Mouse (Mus musculus): ENCODE data around the gene Lnx2. TPM values are rescaled to one million over a fixed set of nuclear protein-coding genes. Genes with fewer than 3 reads are reported as not detected.

The Lnx2 gene
- polyA plus RNA-seq (2015; fragmentation: Nextera tagmentation; extraction: Ambion mirVana), result 9.3 and 10.8 TPM in 2 replicates

DNA sequence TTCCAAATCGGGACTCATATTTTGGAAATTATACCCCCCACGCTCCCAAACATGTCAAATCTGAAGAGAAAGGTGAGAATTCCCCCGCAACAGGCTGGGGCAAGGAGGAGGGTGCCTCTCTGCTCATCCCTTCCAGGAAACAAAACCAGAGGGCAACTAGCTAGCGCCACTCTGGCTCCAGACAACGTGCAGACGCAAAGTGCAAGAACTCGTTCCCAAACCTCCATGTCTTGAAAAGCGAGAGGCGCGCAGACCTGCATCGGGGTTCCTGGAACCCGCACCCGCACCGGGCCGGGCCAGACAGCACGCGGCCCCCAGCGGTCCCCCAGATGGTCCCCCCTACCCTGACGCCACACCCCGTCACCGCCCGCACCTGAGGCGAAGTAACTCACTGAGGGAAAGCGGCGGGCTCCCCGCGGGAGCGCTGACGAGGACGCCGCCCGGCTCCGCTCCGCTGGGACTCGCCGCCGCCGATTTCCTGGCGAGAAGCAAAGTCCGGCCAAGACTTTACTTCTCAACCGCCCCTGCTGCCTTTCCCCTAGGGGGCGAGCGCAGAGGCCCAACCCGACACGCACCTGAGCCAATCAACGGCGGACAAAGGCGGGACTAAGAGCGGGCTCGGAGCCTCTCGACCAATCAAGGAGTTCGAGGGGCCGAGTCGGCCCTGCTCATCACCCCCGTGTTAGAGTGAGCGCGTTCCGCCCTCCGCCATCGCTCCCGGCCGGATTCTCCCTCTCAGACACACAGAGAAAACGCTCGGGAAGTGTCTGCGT, at the start of gene Lnx2:
TSS of gene Lnx2 (minus strand) at position 561 of the 773 bp plus-strand sequence.
- Histone ChIP-seq H3K36me3 (ENCODE audit: control insufficient read depth, insufficient read depth, low read length) (no peaks in the 10 kb centered on the region), H3K4me2 (replicated peaks; ENCODE audit: low read depth) (peak within 1 kb of the TSS; percentile 90), H3K9me3 (ENCODE audit: control insufficient read depth, low read length) (no peaks in the 10 kb centered on the region), H3K27ac (replicated peaks) (peak within 1 kb of the TSS; percentile 95), H3K27me3 (ENCODE audit: control insufficient read depth, insufficient read depth, low read length) (no peaks in the 10 kb centered on the region), H3K4me3 (ENCODE audit: low read depth, low read length) (peak within 1 kb of the TSS; percentile 71), H3K9ac (ENCODE audit: low read length) (peak within 1 kb of the TSS; percentile 84), H3K4me1 (replicated peaks; ENCODE audit: control insufficient read depth, insufficient read depth) (peaks cover 10% of the 10 kb centered on the region)
- TF ChIP-seq CTCF (IDR thresholded peaks at IDR 0.05; ENCODE audit: low read depth) (peak; percentile 84), EP300 (optimal IDR thresholded peaks at IDR 0.05) (no peak)
- DNase-seq (ENCODE audit: low spot score) (peak; percentile 99), ATAC-seq (ENCODE audit: low FRiP score, low TSS enrichment) (peak; percentile 98)
- under 1% methylated on average over 64 of the region's 65 CpGs for WGBS

DNA sequence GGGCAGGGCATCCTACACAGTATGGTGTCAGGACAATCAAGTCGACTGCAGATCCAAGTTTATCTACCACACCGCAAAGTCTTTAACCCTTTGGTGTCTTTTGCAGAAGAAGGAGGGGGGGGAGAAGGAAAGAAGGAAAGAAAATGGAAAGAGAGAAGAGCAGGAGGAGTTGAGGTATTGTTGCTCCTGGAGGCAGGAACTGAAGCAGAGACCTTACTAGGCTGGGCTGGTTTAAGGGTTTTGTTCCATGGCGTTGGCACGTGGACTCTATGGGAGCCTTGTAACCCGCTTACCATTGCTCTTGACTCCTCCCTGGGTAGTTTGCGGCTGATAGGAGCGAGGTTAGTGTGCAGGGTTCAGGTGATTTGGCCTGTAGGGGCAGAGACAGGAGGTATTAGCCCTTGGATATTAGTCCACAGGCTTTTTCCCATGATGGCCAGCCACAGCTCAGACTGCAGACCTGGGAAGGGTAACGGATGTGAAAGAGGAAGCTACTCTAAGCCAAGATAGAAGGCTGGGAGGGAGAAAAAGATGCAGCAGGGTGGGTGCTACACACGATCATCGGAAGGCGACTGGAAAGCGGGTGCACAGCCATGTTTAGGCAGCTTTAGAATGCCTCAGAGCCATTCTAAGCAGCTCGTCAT, 49.3 kb upstream of the Lnx2 start:
- ATAC-seq (ENCODE audit: low FRiP score, low TSS enrichment) (no peak), DNase-seq (ENCODE audit: low spot score) (no peak)
- Histone ChIP-seq H3K27me3 (ENCODE audit: control insufficient read depth, insufficient read depth, low read length) (no peaks in the 10 kb centered on the region), H3K9me3 (ENCODE audit: control insufficient read depth, low read length) (no peaks in the 10 kb centered on the region), H3K27ac (replicated peaks) (no peak overlapping the region), H3K4me2 (replicated peaks; ENCODE audit: low read depth) (no peak overlapping the region), H3K9ac (ENCODE audit: low read length) (no peak overlapping the region), H3K4me3 (ENCODE audit: low read depth, low read length) (no peak overlapping the region), H3K36me3 (ENCODE audit: control insufficient read depth, insufficient read depth, low read length) (no peaks in the 10 kb centered on the region), H3K4me1 (replicated peaks; ENCODE audit: control insufficient read depth, insufficient read depth) (no peaks in the 10 kb centered on the region)
- TF ChIP-seq CTCF (IDR thresholded peaks at IDR 0.05; ENCODE audit: low read depth), result no peak
- no peak for TF ChIP-seq EP300 (optimal IDR thresholded peaks at IDR 0.05)
- WGBS, result 85% methylated on average over 13 of the region's 13 CpGs

DNA sequence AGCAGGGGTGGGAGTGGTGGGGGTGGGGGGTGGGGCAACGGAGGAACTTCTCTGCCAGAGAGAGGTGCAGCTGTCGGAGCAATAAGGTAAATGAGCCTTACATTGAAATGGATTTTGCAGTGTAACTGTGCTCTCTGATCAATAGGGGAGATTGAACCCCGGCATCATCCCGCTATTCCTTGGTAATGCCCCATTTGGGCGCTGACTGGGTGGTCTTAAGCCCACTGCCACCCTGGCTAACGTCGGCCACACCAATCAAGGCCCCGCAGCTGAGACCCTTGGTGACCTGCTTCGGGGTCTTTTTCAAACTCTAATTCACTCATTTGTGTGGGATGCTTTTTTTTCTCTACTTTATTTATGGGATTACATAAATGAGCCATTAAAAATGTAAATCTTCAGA, 48.4 kb upstream of the Lnx2 start:
- H3K9ac ChIP-seq (ENCODE audit: low read length), result no peak overlapping the region
- WGBS, result 61% methylated on average over 9 of the region's 9 CpGs
- no peaks in the 10 kb centered on the region for H3K4me1 ChIP-seq (replicated peaks; ENCODE audit: control insufficient read depth, insufficient read depth)
- H3K36me3 ChIP-seq (ENCODE audit: control insufficient read depth, insufficient read depth, low read length), result no peaks in the 10 kb centered on the region
- no peak for DNase-seq (ENCODE audit: low spot score)
- H3K9me3 ChIP-seq (ENCODE audit: control insufficient read depth, low read length), result no peaks in the 10 kb centered on the region
- ATAC-seq (ENCODE audit: low FRiP score, low TSS enrichment), result no peak
- no peak overlapping the region for H3K27ac ChIP-seq (replicated peaks)
- H3K4me2 ChIP-seq (replicated peaks; ENCODE audit: low read depth), result no peak overlapping the region
- no peak for TF ChIP-seq EP300 (optimal IDR thresholded peaks at IDR 0.05)
- no peak for TF ChIP-seq CTCF (IDR thresholded peaks at IDR 0.05; ENCODE audit: low read depth)
- H3K27me3 ChIP-seq (ENCODE audit: control insufficient read depth, insufficient read depth, low read length), result no peaks in the 10 kb centered on the region
- H3K4me3 ChIP-seq (ENCODE audit: low read depth, low read length), result no peak overlapping the region

DNA sequence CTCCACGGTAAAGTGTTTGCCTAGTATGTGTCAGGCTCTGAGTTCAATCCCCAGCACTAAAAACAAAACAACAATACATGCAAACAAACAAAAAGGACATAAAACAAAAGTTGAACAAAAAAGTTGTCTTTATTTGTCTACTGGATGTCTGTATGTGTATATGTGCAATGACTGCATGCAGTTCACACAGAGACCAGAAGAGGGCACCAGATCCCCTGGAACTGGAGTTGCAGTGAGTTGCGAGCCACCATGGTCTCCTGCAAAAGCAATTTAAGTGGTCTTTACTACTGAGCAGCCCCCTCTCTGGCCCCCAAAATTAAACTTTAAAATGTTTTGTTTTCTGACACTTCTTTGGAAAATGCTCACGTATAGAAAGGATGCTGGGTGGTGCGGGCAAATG, 44.8 kb upstream of the Lnx2 start:
- Histone ChIP-seq H3K36me3 (ENCODE audit: control insufficient read depth, insufficient read depth, low read length) (no peaks in the 10 kb centered on the region), H3K27ac (replicated peaks) (no peak overlapping the region), H3K4me3 (ENCODE audit: low read depth, low read length) (no peak overlapping the region), H3K9ac (ENCODE audit: low read length) (no peak overlapping the region), H3K4me1 (replicated peaks; ENCODE audit: control insufficient read depth, insufficient read depth) (no peaks in the 10 kb centered on the region), H3K4me2 (replicated peaks; ENCODE audit: low read depth) (no peak overlapping the region), H3K9me3 (ENCODE audit: control insufficient read depth, low read length) (no peaks in the 10 kb centered on the region), H3K27me3 (ENCODE audit: control insufficient read depth, insufficient read depth, low read length) (no peaks in the 10 kb centered on the region)
- ATAC-seq (ENCODE audit: low FRiP score, low TSS enrichment) (no peak), DNase-seq (ENCODE audit: low spot score) (no peak)
- WGBS, result 92% methylated on average over 4 of the region's 4 CpGs
- no peak for TF ChIP-seq EP300 (optimal IDR thresholded peaks at IDR 0.05)
- peak; percentile 52 for TF ChIP-seq CTCF (IDR thresholded peaks at IDR 0.05; ENCODE audit: low read depth)

DNA sequence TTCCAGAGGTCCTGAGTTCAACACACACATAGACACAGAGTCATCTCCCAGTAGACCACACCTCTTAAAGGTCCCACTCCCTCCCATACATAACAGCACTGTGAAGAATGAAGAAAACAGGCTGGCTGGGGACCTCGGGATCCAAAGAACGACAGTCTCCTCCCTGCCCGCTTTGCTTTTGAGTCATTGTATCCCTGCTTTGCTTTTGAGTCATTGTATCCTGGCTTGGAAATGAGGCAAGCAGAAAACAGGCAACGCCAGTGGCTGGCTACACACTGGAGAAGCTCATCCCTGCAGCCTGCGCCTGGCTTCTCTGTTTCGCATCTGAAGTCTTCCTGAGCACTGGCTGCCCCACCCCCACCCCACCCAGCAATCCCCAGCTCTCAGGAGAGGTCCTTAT, 40.6 kb upstream of the Lnx2 start:
- ATAC-seq (ENCODE audit: low FRiP score, low TSS enrichment), result no peak
- DNase-seq (ENCODE audit: low spot score), result no peak

DNA sequence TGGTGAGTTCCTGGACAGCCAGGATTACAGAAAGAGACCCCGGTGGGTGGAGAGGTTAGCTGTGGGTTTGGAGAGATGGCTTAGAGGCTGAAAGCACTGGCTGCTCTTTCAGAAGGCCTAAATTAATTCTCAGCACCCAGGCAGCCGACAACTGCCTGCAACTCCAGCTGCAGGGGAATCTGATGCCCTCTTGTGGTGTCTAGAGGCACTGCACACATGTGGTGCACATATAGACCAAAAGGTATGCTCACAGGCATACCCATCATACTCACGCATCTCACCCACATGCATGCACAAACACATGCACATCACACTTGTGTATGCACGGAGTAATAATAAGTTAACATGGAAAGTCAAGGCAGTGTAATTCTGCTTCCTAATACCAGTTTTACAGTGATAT, 39.2 kb upstream of the Lnx2 start:
- no peak for DNase-seq (ENCODE audit: low spot score)
- 95% methylated on average over 4 of the region's 4 CpGs for WGBS
- no peak overlapping the region for H3K4me2 ChIP-seq (replicated peaks; ENCODE audit: low read depth)
- H3K36me3 ChIP-seq (ENCODE audit: control insufficient read depth, insufficient read depth, low read length), result peaks cover 6% of the 10 kb centered on the region
- H3K27ac ChIP-seq (replicated peaks), result no peak overlapping the region
- TF ChIP-seq EP300 (optimal IDR thresholded peaks at IDR 0.05) (no peak), CTCF (IDR thresholded peaks at IDR 0.05; ENCODE audit: low read depth) (peak; percentile 44; the same call in 1 of the 2 replicates)
- ATAC-seq (ENCODE audit: low FRiP score, low TSS enrichment), result no peak
- H3K4me1 ChIP-seq (replicated peaks; ENCODE audit: control insufficient read depth, insufficient read depth), result no peaks in the 10 kb centered on the region
- no peak overlapping the region for H3K9ac ChIP-seq (ENCODE audit: low read length)
- H3K4me3 ChIP-seq (ENCODE audit: low read depth, low read length), result no peak overlapping the region
- H3K9me3 ChIP-seq (ENCODE audit: control insufficient read depth, low read length), result no peaks in the 10 kb centered on the region
- H3K27me3 ChIP-seq (ENCODE audit: control insufficient read depth, insufficient read depth, low read length), result no peaks in the 10 kb centered on the region

More for the DNA sequence above, 40.6 kb upstream of the Lnx2 start:
- Histone ChIP-seq H3K4me3 (ENCODE audit: low read depth, low read length) (no peak overlapping the region), H3K27ac (replicated peaks) (no peak overlapping the region), H3K9me3 (ENCODE audit: control insufficient read depth, low read length) (no peaks in the 10 kb centered on the region), H3K27me3 (ENCODE audit: control insufficient read depth, insufficient read depth, low read length) (no peaks in the 10 kb centered on the region), H3K4me1 (replicated peaks; ENCODE audit: control insufficient read depth, insufficient read depth) (no peaks in the 10 kb centered on the region), H3K4me2 (replicated peaks; ENCODE audit: low read depth) (no peak overlapping the region), H3K36me3 (ENCODE audit: control insufficient read depth, insufficient read depth, low read length) (no peaks in the 10 kb centered on the region; the same call in 1 of the 2 replicates), H3K9ac (ENCODE audit: low read length) (no peak overlapping the region)
- TF ChIP-seq EP300 (optimal IDR thresholded peaks at IDR 0.05) (no peak), CTCF (IDR thresholded peaks at IDR 0.05; ENCODE audit: low read depth) (no peak)
- 34% methylated on average over 6 of the region's 6 CpGs for WGBS
